Mouse (Mus musculus): ENCODE results near the gene Zfp658. TPM values are rescaled to one million over a fixed set of nuclear protein-coding genes. Genes with fewer than 3 reads are reported as not detected.

The Zfp658 gene
- polyA plus RNA-seq, 1 experiment from 2014 or later, result 6.1 TPM

DNA sequence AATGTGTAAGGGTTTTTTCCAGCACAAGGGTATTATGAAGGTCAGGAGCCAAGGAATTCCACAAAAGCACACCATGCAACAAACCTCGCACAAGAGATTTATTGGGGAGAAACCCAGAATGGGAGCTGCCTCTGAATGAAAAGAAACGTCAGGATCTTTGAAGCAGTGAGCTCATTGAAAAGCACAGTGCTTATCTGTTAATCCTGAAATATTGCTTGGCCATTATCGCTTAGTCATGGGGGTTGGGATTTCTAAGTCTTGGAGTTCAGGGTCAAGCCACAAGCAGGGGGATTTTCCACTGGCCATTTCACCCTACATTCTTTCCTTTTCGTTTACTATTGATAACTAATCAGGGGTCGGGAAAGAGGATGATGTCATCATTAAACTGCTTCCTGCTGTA is 39.8 kb downstream of the Zfp658 start:
- ATAC-seq (ENCODE audit: insufficient number of reproducible peaks, insufficient read depth, low FRiP score, low TSS enrichment), result no peak
- Histone ChIP-seq H3K36me3 (no peaks in the 10 kb centered on the region), H3K9me3 (no peaks in the 10 kb centered on the region), H3K9ac (no peak overlapping the region), H3K27ac (no peak overlapping the region), H3K27me3 (no peaks in the 10 kb centered on the region), H3K4me2 (replicated peaks) (no peak overlapping the region), H3K4me1 (0 out of 2 replicates have a peak, but pooled peaks cover 3% of the 10 kb centered on the region), H3K4me3 (no peak overlapping the region)
- WGBS, result 42% methylated on average over 5 of the region's 5 CpGs

DNA sequence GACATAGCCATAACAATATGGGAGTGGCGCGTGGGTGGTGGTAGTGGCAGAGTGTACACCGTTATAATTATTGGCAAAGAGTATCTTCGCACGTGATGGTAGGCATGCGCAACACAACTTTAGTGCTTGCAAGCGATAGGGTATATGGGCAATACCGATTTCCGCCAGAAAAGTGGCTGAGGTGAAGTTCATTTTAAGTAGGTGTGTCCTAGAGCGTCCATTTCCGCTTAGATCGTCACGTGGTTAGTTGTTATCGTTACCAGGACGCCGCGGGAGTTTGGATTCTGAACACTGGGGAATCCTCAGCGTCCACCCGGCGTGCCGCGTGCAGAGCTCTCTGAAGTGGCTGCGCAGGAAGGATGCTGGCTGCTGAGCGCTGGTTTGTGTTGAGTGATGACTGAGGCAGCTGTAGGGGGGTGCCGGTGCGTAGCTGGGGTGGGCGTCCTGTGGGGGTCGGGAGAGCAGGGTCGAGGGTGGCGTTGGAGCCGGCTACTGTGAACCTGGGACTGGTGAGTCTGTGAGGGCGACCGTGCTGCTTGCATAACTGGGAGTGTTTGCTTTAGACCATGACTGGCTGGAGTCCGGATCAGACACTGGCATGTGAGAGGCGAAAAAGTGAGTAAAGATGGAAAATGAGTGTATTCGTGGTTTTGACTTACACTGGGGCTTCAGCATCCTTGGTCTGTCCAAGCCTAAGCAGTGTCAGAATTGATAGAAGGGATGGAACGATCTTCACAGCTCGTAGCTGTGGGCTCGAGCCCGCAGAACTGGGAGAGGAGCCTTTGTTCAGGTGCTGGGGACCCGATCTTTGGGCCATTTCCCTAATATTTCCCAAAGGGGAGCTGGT is 45.1 kb downstream of the Zfp658 start, which contains the start of gene Zfp819:
Zfp819 (plus strand) TSS at position 274 of the 847 bp plus-strand sequence.
- H3K36me3 ChIP-seq, result no peaks in the 10 kb centered on the region
- no peaks in the 10 kb centered on the region for H3K4me1 ChIP-seq
- H3K27me3 ChIP-seq, result 0 out of 2 replicates have a peak, but pooled peaks cover 5% of the 10 kb centered on the region
- no peak within 1 kb of the TSS for H3K27ac ChIP-seq
- peak; percentile 81 for ATAC-seq (ENCODE audit: insufficient number of reproducible peaks, insufficient read depth, low FRiP score, low TSS enrichment)
- 14% methylated on average over 41 of the region's 41 CpGs for WGBS
- peak within 1 kb of the TSS; percentile 81 for H3K4me2 ChIP-seq (replicated peaks)
- peak within 1 kb of the TSS; percentile 40 for H3K4me3 ChIP-seq
- H3K9ac ChIP-seq, result no peak within 1 kb of the TSS
- H3K9me3 ChIP-seq, result no peaks in the 10 kb centered on the region

DNA sequence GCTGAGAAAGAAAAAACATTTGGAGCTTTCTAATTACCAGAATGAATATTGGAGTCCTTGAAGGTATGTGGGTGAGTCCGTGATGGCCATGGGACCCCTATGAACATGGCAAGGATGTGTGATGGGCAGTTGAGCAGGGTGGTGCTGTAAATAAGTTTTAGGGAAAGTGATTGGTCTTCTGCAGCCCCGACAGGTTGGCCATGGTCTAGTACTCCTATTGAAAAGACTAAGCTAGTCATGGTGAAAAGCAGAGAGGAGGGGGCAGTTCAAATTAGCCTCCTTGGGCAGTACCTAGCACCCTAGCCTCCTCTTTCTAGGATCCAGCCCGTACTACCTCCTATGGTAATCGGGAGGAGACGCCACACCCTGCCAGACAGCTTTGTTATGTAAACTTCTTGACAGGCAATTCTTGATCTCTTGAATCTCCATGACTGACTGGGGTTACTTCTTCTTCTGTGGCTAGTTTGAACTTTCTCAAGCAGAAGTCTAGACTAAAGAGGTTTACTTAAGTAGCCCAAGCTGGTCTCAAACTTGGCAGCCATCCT is 45.8 kb downstream of the Zfp658 start:
- H3K36me3 ChIP-seq, result no peaks in the 10 kb centered on the region
- peak overlapping the region; percentile 40; the same call in 1 of the 2 replicates for H3K4me3 ChIP-seq
- H3K4me2 ChIP-seq (replicated peaks), result peak overlapping the region; percentile 81; the same call in 1 of the 2 replicates
- no peak overlapping the region for H3K9ac ChIP-seq
- WGBS, result 56% methylated on average over 5 of the region's 5 CpGs
- no peaks in the 10 kb centered on the region for H3K9me3 ChIP-seq
- no peak for ATAC-seq (ENCODE audit: insufficient number of reproducible peaks, insufficient read depth, low FRiP score, low TSS enrichment)
- H3K4me1 ChIP-seq, result no peaks in the 10 kb centered on the region
- no peak overlapping the region for H3K27ac ChIP-seq
- 0 out of 2 replicates have a peak, but pooled peaks cover 5% of the 10 kb centered on the region for H3K27me3 ChIP-seq

DNA sequence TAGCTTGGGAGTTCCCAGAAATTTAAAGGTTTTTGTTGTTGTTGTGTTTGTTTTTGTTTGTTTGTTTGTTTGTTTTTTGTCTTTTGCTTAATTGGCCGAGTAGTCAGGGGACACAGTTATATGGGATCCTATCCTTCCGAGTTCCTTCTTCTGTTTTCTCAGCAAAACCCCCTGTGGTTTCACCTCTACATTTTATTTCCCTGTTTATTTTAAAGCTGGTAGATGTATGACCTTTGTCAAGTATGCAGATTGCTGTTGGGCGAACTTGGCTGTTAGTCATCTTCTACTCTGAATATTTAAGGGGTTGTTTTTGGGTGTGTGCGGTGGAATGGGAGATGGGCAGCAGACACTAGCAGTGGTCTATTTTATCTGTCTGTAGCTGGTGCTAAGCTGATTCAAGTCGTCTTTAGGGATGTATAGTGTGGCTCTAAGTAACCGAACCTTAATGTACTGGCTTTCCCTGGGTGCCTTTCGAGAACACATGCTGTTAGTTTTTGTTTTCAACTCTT is 46.3 kb downstream of the Zfp658 start:
- 81% methylated on average over 7 of the region's 7 CpGs for WGBS

DNA sequence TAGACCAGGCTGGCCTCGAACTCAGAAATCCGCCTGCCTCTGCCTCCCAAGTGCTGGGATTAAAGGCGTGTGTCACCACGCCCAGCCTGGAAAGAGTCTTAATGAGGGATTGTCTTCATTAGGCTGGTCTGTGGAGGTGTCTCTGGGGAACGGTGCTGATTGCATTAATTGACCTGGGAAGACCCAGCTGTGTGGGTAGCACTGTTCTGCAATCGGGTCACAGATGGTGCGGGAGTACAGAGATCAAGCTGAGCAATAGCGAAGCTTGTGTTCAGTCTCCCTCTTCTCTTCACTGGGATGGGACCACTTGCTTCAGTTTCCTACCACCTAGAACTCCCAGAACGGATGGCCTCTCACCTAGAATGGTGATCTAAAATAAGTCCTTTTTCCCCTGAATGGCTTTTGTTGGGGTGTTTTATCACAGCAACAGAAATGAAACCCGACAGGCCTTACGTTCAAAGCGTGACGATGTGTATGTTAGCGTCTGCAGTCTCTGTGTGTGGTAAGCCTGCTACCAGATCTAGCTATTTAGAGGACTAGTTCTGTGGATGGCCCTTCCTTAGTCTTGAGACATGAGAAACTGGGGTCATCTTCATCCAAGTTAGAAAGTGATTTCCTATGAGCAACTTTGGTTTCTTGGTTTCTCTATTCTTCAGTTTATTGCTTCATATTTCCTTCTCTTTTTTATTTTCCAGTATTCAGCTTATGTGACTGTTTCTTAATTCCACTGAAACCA is 51.9 kb downstream of the Zfp658 start:
- no peak overlapping the region for H3K4me3 ChIP-seq
- no peak overlapping the region for H3K27ac ChIP-seq
- H3K27me3 ChIP-seq, result no peaks in the 10 kb centered on the region
- H3K9ac ChIP-seq, result no peak overlapping the region
- H3K4me1 ChIP-seq, result no peaks in the 10 kb centered on the region
- no peak overlapping the region for H3K4me2 ChIP-seq (replicated peaks)
- WGBS, result 86% methylated on average over 14 of the region's 14 CpGs
- H3K9me3 ChIP-seq, result no peaks in the 10 kb centered on the region
- H3K36me3 ChIP-seq, result no peaks in the 10 kb centered on the region
- ATAC-seq (ENCODE audit: insufficient number of reproducible peaks, insufficient read depth, low FRiP score, low TSS enrichment), result no peak

More for the DNA sequence above, 46.3 kb downstream of the Zfp658 start:
- Histone ChIP-seq H3K4me1 (no peaks in the 10 kb centered on the region), H3K4me3 (no peak overlapping the region), H3K4me2 (replicated peaks) (no peak overlapping the region), H3K27me3 (0 out of 2 replicates have a peak, but pooled peaks cover 5% of the 10 kb centered on the region), H3K27ac (no peak overlapping the region), H3K9ac (no peak overlapping the region), H3K36me3 (no peaks in the 10 kb centered on the region), H3K9me3 (no peaks in the 10 kb centered on the region)
- no peak for ATAC-seq (ENCODE audit: insufficient number of reproducible peaks, insufficient read depth, low FRiP score, low TSS enrichment)

DNA sequence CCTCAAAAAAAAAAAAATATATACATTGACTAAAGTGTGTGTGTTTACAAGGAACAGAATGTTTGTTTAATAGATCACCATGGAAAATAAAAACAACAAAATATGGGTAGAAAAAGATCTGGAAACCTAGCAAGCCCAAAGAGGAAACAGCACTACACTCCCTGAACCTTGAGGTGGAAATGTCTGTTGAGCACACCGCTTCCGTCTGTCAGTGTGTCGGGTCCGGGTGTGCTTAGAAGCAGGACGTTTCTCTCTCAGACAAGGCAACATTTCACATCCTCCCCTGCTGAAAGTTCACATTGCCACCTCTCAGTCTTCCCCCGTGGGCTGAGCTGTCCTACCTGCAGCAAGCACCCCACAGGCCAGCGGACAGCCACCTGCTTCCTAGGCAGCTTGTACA is 60.9 kb downstream of the Zfp658 start:
- no peak overlapping the region for H3K4me3 ChIP-seq
- 77% methylated on average over 7 of the region's 7 CpGs for WGBS
- no peaks in the 10 kb centered on the region for H3K4me1 ChIP-seq
- H3K27me3 ChIP-seq, result no peaks in the 10 kb centered on the region
- H3K9ac ChIP-seq, result no peak overlapping the region
- no peak overlapping the region for H3K27ac ChIP-seq
- no peak for ATAC-seq (ENCODE audit: insufficient number of reproducible peaks, insufficient read depth, low FRiP score, low TSS enrichment)
- H3K9me3 ChIP-seq, result no peaks in the 10 kb centered on the region
- H3K4me2 ChIP-seq (replicated peaks), result no peak overlapping the region
- no peaks in the 10 kb centered on the region for H3K36me3 ChIP-seq

DNA sequence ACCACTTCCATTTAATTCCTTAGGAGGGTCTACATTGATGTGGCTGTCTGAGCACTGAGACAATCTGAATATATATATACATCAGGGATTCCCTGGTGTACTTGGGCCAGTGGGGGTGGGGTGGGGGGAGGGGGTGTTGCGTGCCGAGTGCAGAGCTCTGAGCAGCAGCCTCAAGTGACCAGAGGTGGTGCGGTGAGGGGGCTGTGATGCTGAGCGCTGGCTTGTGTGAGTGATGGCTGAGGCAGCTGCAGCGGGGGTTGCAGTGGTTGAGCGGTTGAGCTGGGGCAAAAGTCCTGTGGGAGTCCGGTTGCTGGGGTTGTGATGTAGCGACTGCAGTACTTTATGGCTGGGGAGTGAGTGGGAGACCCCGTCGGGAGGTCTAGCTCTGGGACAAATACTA is 61.8 kb downstream of the Zfp658 start:
- H3K4me2 ChIP-seq (replicated peaks), result no peak overlapping the region
- no peak for ATAC-seq (ENCODE audit: insufficient number of reproducible peaks, insufficient read depth, low FRiP score, low TSS enrichment)

More for the DNA sequence above, 61.8 kb downstream of the Zfp658 start:
- Histone ChIP-seq H3K4me3 (no peak overlapping the region), H3K9me3 (no peaks in the 10 kb centered on the region), H3K4me1 (no peaks in the 10 kb centered on the region), H3K27ac (no peak overlapping the region), H3K36me3 (no peaks in the 10 kb centered on the region), H3K27me3 (no peaks in the 10 kb centered on the region), H3K9ac (no peak overlapping the region)
- 12% methylated on average over 10 of the region's 10 CpGs for WGBS

Other genes starting within 250 kb of the Zfp658 start
- 15.5 and 16.1 TPM in 2 replicates for gene Zfp715, start 249.0 kb upstream of the Zfp658 start, polyA plus RNA-seq (2016; fragmentation: Nextera tagmentation; extraction: Ambion mirVana)
- 0.10 and 0.37 TPM in 2 replicates for gene Siglecf, start 210.9 kb upstream of the Zfp658 start, polyA plus RNA-seq (2016; fragmentation: Nextera tagmentation; extraction: Ambion mirVana)
- gene Siglecg, start 154.1 kb upstream of the Zfp658 start, polyA plus RNA-seq (2016; fragmentation: Nextera tagmentation; extraction: Ambion mirVana), result 0.04 and 0.09 TPM in 2 replicates
- 1.9 and 3.9 TPM in 2 replicates for gene Lim2, start 134.6 kb upstream of the Zfp658 start, polyA plus RNA-seq (2016; fragmentation: Nextera tagmentation; extraction: Ambion mirVana)
- 0.27 and 0.37 TPM in 2 replicates for gene Nkg7, start 125.2 kb upstream of the Zfp658 start, polyA plus RNA-seq (2016; fragmentation: Nextera tagmentation; extraction: Ambion mirVana)
- not detected in 2 replicates for gene Cldnd2, start 121.5 kb upstream of the Zfp658 start, polyA plus RNA-seq (2016; fragmentation: Nextera tagmentation; extraction: Ambion mirVana)
- gene Etfb, start 118.2 kb upstream of the Zfp658 start, polyA plus RNA-seq (2016; fragmentation: Nextera tagmentation; extraction: Ambion mirVana), result 237 and 240 TPM in 2 replicates
- gene Gm45233, start 118.1 kb upstream of the Zfp658 start, polyA plus RNA-seq (2016; fragmentation: Nextera tagmentation; extraction: Ambion mirVana), result 0.38 and 0.90 TPM in 2 replicates
- gene Vsig10l, start 99.1 kb upstream of the Zfp658 start, polyA plus RNA-seq (2016; fragmentation: Nextera tagmentation; extraction: Ambion mirVana), result 5.2 and 6.7 TPM in 2 replicates
- gene Iglon5, start 72.2 kb upstream of the Zfp658 start, polyA plus RNA-seq (2016; fragmentation: Nextera tagmentation; extraction: Ambion mirVana), result 1.9 and 2.0 TPM in 2 replicates
- not detected in 2 replicates for gene 4931406B18Rik, start 56.3 kb upstream of the Zfp658 start, polyA plus RNA-seq (2016; fragmentation: Nextera tagmentation; extraction: Ambion mirVana)
- gene Cd33, start 17.8 kb upstream of the Zfp658 start, polyA plus RNA-seq (2016; fragmentation: Nextera tagmentation; extraction: Ambion mirVana), result 0.66 and 1.1 TPM in 2 replicates
- gene Zfp719, start 17.4 kb downstream of the Zfp658 start, polyA plus RNA-seq (2016; fragmentation: Nextera tagmentation; extraction: Ambion mirVana), result 15.1 and 16.5 TPM in 2 replicates
- gene Zfp819, start 44.9 kb downstream of the Zfp658 start, polyA plus RNA-seq (2016; fragmentation: Nextera tagmentation; extraction: Ambion mirVana), result 0.31 and 0.56 TPM in 2 replicates
- gene Ceacam18, start 72.5 kb downstream of the Zfp658 start, polyA plus RNA-seq (2016; fragmentation: Nextera tagmentation; extraction: Ambion mirVana), result not detected in 2 replicates
- 0.31 and 0.39 TPM in 2 replicates for gene Siglece, start 97.9 kb downstream of the Zfp658 start, polyA plus RNA-seq (2016; fragmentation: Nextera tagmentation; extraction: Ambion mirVana)
- gene Ctu1, start 109.8 kb downstream of the Zfp658 start, polyA plus RNA-seq (2016; fragmentation: Nextera tagmentation; extraction: Ambion mirVana), result 16.6 and 18.1 TPM in 2 replicates
- gene Klk14, start 128.2 kb downstream of the Zfp658 start, polyA plus RNA-seq (2016; fragmentation: Nextera tagmentation; extraction: Ambion mirVana), result not detected in 2 replicates
- 0.36 and 0.73 TPM in 2 replicates for gene Klk13, start 150.3 kb downstream of the Zfp658 start, polyA plus RNA-seq (2016; fragmentation: Nextera tagmentation; extraction: Ambion mirVana)
- gene Klk12, start 206.6 kb downstream of the Zfp658 start, polyA plus RNA-seq (2016; fragmentation: Nextera tagmentation; extraction: Ambion mirVana), result not detected in 2 replicates
- gene Klk11, start 212.3 kb downstream of the Zfp658 start, polyA plus RNA-seq (2016; fragmentation: Nextera tagmentation; extraction: Ambion mirVana), result 0.13 and 0.27 TPM in 2 replicates
- gene Klk10, start 218.8 kb downstream of the Zfp658 start, polyA plus RNA-seq (2016; fragmentation: Nextera tagmentation; extraction: Ambion mirVana), result 0.46 and 0.87 TPM in 2 replicates
- gene Klk9, start 229.6 kb downstream of the Zfp658 start, polyA plus RNA-seq (2016; fragmentation: Nextera tagmentation; extraction: Ambion mirVana), result 0.14 TPM in 1 of 2 replicates, not detected in the other
- 14.5 and 17.2 TPM in 2 replicates for gene Klk8, start 235.3 kb downstream of the Zfp658 start, polyA plus RNA-seq (2016; fragmentation: Nextera tagmentation; extraction: Ambion mirVana)
- gene Klk7, start 249.0 kb downstream of the Zfp658 start, polyA plus RNA-seq (2016; fragmentation: Nextera tagmentation; extraction: Ambion mirVana), result not detected in 2 replicates